Mouse (Mus musculus) hindbrain, embryonic 11.5 days (tissue): Measurements from ENCODE around the gene Ephb2. TPM values are rescaled to one million over a fixed set of nuclear protein-coding genes. Genes with fewer than 3 reads are reported as not detected.

ENCODE experiments used
- ATAC-seq: fragments of 200-750 bp; cut with Nextera tagmentation; 2 replicates; pipeline ENCODE4 v1.8.0; 2017; ENCODE audit warnings: mild to moderate bottlenecking, moderate TSS enrichment, moderate library complexity; ENCODE audit not compliant: low FRiP score
- DNase-seq: peaks from one replicate; pipeline ENCODE4 v3.0.0-alpha.2; 2015; ENCODE audit warnings: low spot score
- H3K27ac ChIP-seq: fragments of 300-500 bp; sonication (generic); 2 replicates; pipeline ENCODE4 v1.5.1; 2014; ENCODE audit warnings: mild to moderate bottlenecking, low read depth, low read length
- H3K27me3 ChIP-seq: fragments of 300-500 bp; sonication (generic); 2 replicates; pipeline ENCODE4 v1.6.1; 2014; ENCODE audit warnings: mild to moderate bottlenecking, low read length, moderate library complexity, mixed read lengths; ENCODE audit not compliant: control insufficient read depth, insufficient read depth
- H3K36me3 ChIP-seq: fragments of 300-500 bp; sonication (generic); 2 replicates; pipeline ENCODE4 v1.6.1; 2014; ENCODE audit warnings: mild to moderate bottlenecking, low read length, moderate library complexity, mixed read lengths; ENCODE audit not compliant: control insufficient read depth, insufficient read depth
- H3K4me1 ChIP-seq: fragments of 300-500 bp; sonication (generic); replicated peaks from 2 replicates; pipeline ENCODE4 v1.6.1; 2014; ENCODE audit warnings: low read length, mixed read lengths; ENCODE audit not compliant: control insufficient read depth, insufficient read depth
- H3K4me2 ChIP-seq: fragments of 300-500 bp; sonication (generic); replicated peaks from 2 replicates; pipeline ENCODE4 v1.6.1; 2014; ENCODE audit warnings: mild to moderate bottlenecking, low read depth, low read length
- H3K4me3 ChIP-seq: fragments of 300-500 bp; sonication (generic); 2 replicates; pipeline ENCODE4 v1.5.1; 2014; ENCODE audit warnings: low read depth, low read length
- H3K9ac ChIP-seq: fragments of 300-500 bp; sonication (generic); 2 replicates; pipeline ENCODE4 v1.6.1; 2014; ENCODE audit warnings: low read depth, low read length
- H3K9me3 ChIP-seq: fragments of 300-500 bp; sonication (generic); 2 replicates; pipeline ENCODE4 v1.6.1; 2016; ENCODE audit warnings: low read length; ENCODE audit not compliant: control insufficient read depth
- WGBS: fragments of 180-500 bp; shearing (Covaris S2); extraction: QIAGEN DNeasy Blood & Tissue Kit; methylation state at CpG from one replicate; pipeline ENCODE4 v1.1.7; 2014; 5-methylcytosine and 5-hydroxymethylcytosine counted together
- polyA plus RNA-seq: library from polyadenylated mRNA; unstranded; fragments of >200 nt; fragmentation: Nextera tagmentation; extraction: Ambion mirVana; gene quantifications from 2 replicates; pipeline ENCODE4 v1.2.1, GENCODE M21; 2014

Ephb2 gene
- polyA plus RNA-seq, 1 experiment from 2014 or later: 18.5 TPM

DNA sequence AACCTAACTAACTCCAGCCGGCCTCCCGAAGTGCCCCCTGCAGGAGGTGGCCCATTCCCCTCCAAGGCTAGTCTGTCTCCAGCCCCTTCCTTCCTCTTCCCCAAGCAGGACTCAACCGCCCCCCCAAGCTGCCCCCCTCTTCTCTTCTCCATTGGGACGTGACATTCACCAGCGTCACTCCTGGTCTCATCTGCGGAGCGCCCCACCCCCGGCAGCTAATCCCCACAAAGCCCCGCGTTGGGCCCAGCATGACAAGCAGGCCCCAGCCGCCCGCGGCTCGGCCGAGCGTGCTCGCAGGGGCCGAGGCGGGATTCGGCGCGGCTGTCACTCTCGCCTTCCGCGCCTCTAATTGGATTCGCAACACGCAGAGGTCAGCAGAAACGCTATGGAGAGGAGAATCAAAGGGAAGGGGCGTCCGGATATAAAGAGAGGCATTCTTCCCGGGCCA is 80.4 kb downstream of the Ephb2 start:
- Histone ChIP-seq H3K36me3 (no peaks in the 10 kb centered on the region), H3K27ac (peak overlapping the region; percentile 98), H3K4me1 (peaks cover 67% of the 10 kb centered on the region), H3K9ac (peak overlapping the region; percentile 13), H3K4me2 (peak overlapping the region; percentile 22), H3K4me3 (0 out of 2 replicates have a peak overlapping the region, but pooled peaks have one; percentile 6), H3K27me3 (no peaks in the 10 kb centered on the region), H3K9me3 (no peaks in the 10 kb centered on the region)
- ATAC-seq: peak; percentile 81
- WGBS: under 1% methylated on average over 30 of the region's 31 CpGs
- DNase-seq: peak; percentile 92

GRCm38 (mm10) chr4:136754256-136754655 is 81.5 kb downstream of the Ephb2 start:
- Histone ChIP-seq H3K36me3 (no peaks in the 10 kb centered on the region), H3K27ac (peak overlapping the region; percentile 98), H3K9ac (peak overlapping the region; percentile 13; the same call in 1 of the 2 replicates), H3K4me3 (no peak overlapping the region), H3K4me2 (no peak overlapping the region), H3K9me3 (no peaks in the 10 kb centered on the region), H3K4me1 (peaks cover 78% of the 10 kb centered on the region), H3K27me3 (no peaks in the 10 kb centered on the region)
- WGBS: 76% methylated on average over 8 of the region's 8 CpGs
- ATAC-seq: no peak
- DNase-seq: no peak

GRCm38 (mm10) chr4:136751355-136752020 is 84.3 kb downstream of the Ephb2 start:
- no peaks in the 10 kb centered on the region for H3K36me3 ChIP-seq
- ATAC-seq (peak; percentile 2; the same call in 1 of the 2 replicates), DNase-seq (no peak)
- 19% methylated on average over 4 of the region's 4 CpGs for WGBS
- H3K27ac ChIP-seq: peak overlapping the region; percentile 99
- peak overlapping the region; percentile 52; the same call in 1 of the 2 replicates for H3K9ac ChIP-seq
- H3K27me3 ChIP-seq: no peaks in the 10 kb centered on the region
- peaks cover 63% of the 10 kb centered on the region for H3K4me1 ChIP-seq
- H3K4me2 ChIP-seq: peak overlapping the region; percentile 35; the same call in 1 of the 2 replicates
- H3K4me3 ChIP-seq: no peak overlapping the region
- H3K9me3 ChIP-seq: no peaks in the 10 kb centered on the region

- Histone ChIP-seq H3K27me3 (no peaks in the 10 kb centered on the region), H3K4me1 (peaks cover 59% of the 10 kb centered on the region), H3K4me2 (peak overlapping the region; percentile 35), H3K9me3 (no peaks in the 10 kb centered on the region), H3K27ac (peak overlapping the region; percentile 99), H3K4me3 (no peak overlapping the region), H3K36me3 (no peaks in the 10 kb centered on the region), H3K9ac (peak overlapping the region; percentile 62)
- peak; percentile 59 for ATAC-seq
- peak; percentile 79 for DNase-seq
- 5% methylated on average over 19 of the region's 19 CpGs for WGBS
These were observed 85.0 kb downstream of the Ephb2 start for GRCm38 (mm10) chr4:136750578-136751338.

GRCm38 (mm10) chr4:136749851-136750577 is 85.8 kb downstream of the Ephb2 start:
- Histone ChIP-seq H3K9ac (peak overlapping the region; percentile 62), H3K4me1 (peaks cover 57% of the 10 kb centered on the region), H3K36me3 (no peaks in the 10 kb centered on the region), H3K9me3 (no peaks in the 10 kb centered on the region), H3K4me2 (peak overlapping the region; percentile 25), H3K27ac (peak overlapping the region; percentile 99), H3K27me3 (no peaks in the 10 kb centered on the region), H3K4me3 (no peak overlapping the region)
- DNase-seq: peak; percentile 57
- ATAC-seq: peak; percentile 62
- 20% methylated on average over 19 of the region's 19 CpGs for WGBS

DNA sequence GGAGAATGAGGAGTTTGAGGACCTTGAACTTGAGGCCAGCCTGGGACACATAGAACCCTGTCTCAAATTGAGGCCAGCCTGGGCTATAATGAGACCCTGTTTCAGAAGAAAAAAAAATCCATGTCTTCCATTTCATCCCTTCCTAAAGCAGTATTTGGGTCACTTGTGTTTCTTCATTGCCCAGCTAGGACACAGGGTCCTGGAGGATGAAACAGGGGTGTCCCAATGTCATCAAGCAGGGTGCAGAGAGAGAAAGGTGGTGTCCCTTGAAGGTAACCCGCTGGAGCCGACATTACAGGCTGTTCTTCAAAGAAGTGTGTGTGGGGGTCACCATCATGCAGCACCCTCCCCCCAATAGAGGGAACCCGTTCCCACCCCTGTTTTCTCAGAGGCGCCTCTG is 86.4 kb downstream of the Ephb2 start:
- Histone ChIP-seq H3K27ac (peak overlapping the region; percentile 99), H3K9me3 (no peaks in the 10 kb centered on the region), H3K36me3 (no peaks in the 10 kb centered on the region), H3K9ac (peak overlapping the region; percentile 62), H3K27me3 (no peaks in the 10 kb centered on the region), H3K4me3 (no peak overlapping the region), H3K4me1 (peaks cover 51% of the 10 kb centered on the region), H3K4me2 (peak overlapping the region; percentile 25)
- 14% methylated on average over 4 of the region's 4 CpGs for WGBS
- ATAC-seq: no peak
- peak; percentile 43 for DNase-seq

GRCm38 (mm10) chr4:136748842-136749392 is 86.9 kb downstream of the Ephb2 start:
- Histone ChIP-seq H3K4me1 (peaks cover 50% of the 10 kb centered on the region), H3K4me2 (no peak overlapping the region), H3K4me3 (no peak overlapping the region), H3K27me3 (no peaks in the 10 kb centered on the region), H3K9ac (no peak overlapping the region), H3K36me3 (no peaks in the 10 kb centered on the region), H3K27ac (peak overlapping the region; percentile 99), H3K9me3 (no peaks in the 10 kb centered on the region)
- ATAC-seq (no peak), DNase-seq (peak; percentile 54)
- WGBS: 38% methylated on average over 7 of the region's 7 CpGs

- DNase-seq (no peak), ATAC-seq (no peak)
- no peaks in the 10 kb centered on the region for H3K27me3 ChIP-seq
- WGBS: 83% methylated on average over 1 of the region's 1 CpGs
- no peaks in the 10 kb centered on the region for H3K9me3 ChIP-seq
- no peak overlapping the region for H3K9ac ChIP-seq
- H3K4me3 ChIP-seq: no peak overlapping the region
- H3K4me1 ChIP-seq: peaks cover 50% of the 10 kb centered on the region
- H3K4me2 ChIP-seq: no peak overlapping the region
- no peak overlapping the region for H3K27ac ChIP-seq
- no peaks in the 10 kb centered on the region for H3K36me3 ChIP-seq
These were observed 89.3 kb downstream of the Ephb2 start for GRCm38 (mm10) chr4:136746516-136746915.
